Mouse (Mus musculus) MEL (cell line): ENCODE results near the gene Lpar3. TPM values are rescaled to one million over a fixed set of nuclear protein-coding genes. Genes with fewer than 3 reads are reported as not detected.

Experiments used
- DNase-seq: peaks from one replicate; pipeline ENCODE4 v3.0.0; 2011; ENCODE audit warnings: low read depth, low spot score
- H3K27ac ChIP-seq: 2 replicates; pipeline ENCODE4 v1.5.1; 2012; ENCODE audit warnings: low read depth, mild to moderate bottlenecking, control low read depth, low read length, moderate library complexity; ENCODE audit not compliant: control insufficient read depth
- H3K27me3 ChIP-seq, 2 experiments: fragments of 150-350 bp in 1 of 2; sonication (generic) in 1 of 2; 2 replicates each; pipeline ENCODE4 v1.6.1; 2012; ENCODE audit warnings: low read length in 2 of 2, mild to moderate bottlenecking in 2 of 2, improper control_type of control experiment in 1 of 2, moderate library complexity in 1 of 2; ENCODE audit not compliant: insufficient read depth in 2 of 2, control insufficient read depth in 1 of 2
- H3K36me3 ChIP-seq, 2 experiments: 2 replicates each; pipeline ENCODE4 v1.6.1; 2012 to 2014; ENCODE audit warnings: low read length in 2 of 2, improper control_type of control experiment in 1 of 2, inconsistent platforms in 1 of 2, mild to moderate bottlenecking in 1 of 2; ENCODE audit not compliant: insufficient read depth in 2 of 2, control insufficient read depth in 1 of 2
- H3K4me1 ChIP-seq, 2 experiments: fragments of 150-350 bp in 1 of 2; sonication (generic) in 1 of 2; 2 replicates each; pipeline ENCODE4 v1.6.1; 2012; ENCODE audit warnings: low read length in 2 of 2, improper control_type of control experiment in 1 of 2, mild to moderate bottlenecking in 1 of 2; ENCODE audit not compliant: insufficient read depth in 2 of 2, control insufficient read depth in 1 of 2
- H3K4me3 ChIP-seq, 2 experiments: fragments of 150-350 bp in 1 of 2; sonication (generic) in 1 of 2; 2 replicates each; pipeline ENCODE4 v1.5.1; 2012; ENCODE audit warnings: low read depth in 2 of 2, low read length in 2 of 2, mild to moderate bottlenecking in 2 of 2, moderate library complexity in 2 of 2, control low read depth in 1 of 2, improper control_type of control experiment in 1 of 2; ENCODE audit not compliant: control insufficient read depth in 1 of 2, insufficient read depth in 1 of 2
- H3K79me2 ChIP-seq: 2 replicates; pipeline ENCODE4 v1.6.1; 2012; ENCODE audit warnings: mild to moderate bottlenecking, low read length, moderate library complexity; ENCODE audit not compliant: control insufficient read depth, poor library complexity, insufficient read depth
- H3K9ac ChIP-seq: 2 replicates; pipeline ENCODE4 v1.6.1; 2012; ENCODE audit warnings: low read depth, mild to moderate bottlenecking, control low read depth, low read length, moderate library complexity; ENCODE audit not compliant: control insufficient read depth, poor library complexity, severe bottlenecking
- H3K9me3 ChIP-seq: fragments of 150-350 bp; sonication (generic); replicated peaks from 2 replicates; pipeline ENCODE4 v1.6.1; 2012; ENCODE audit warnings: mild to moderate bottlenecking, low read length, improper control_type of control experiment, moderate library complexity; ENCODE audit not compliant: insufficient read depth
- BHLHE40 ChIP-seq: IDR thresholded peaks from 2 replicates; pipeline ENCODE4 v1.6.1; 2012; ENCODE audit warnings: low read depth, mild to moderate bottlenecking, inconsistent platforms, low read length, improper control_type of control experiment, borderline replicate concordance
- CHD1 ChIP-seq: IDR thresholded peaks from 2 replicates; pipeline ENCODE4 v1.6.1; 2012; ENCODE audit warnings: low read depth, mild to moderate bottlenecking, inconsistent platforms, low read length, improper control_type of control experiment
- GATA1 ChIP-seq: IDR thresholded peaks from 2 replicates; pipeline ENCODE4 v1.6.1; 2011; ENCODE audit warnings: low read depth, low read length, improper control_type of control experiment
- HCFC1 ChIP-seq: IDR thresholded peaks from 2 replicates; pipeline ENCODE4 v1.6.1; 2012; ENCODE audit warnings: low read depth, mild to moderate bottlenecking, inconsistent platforms, low read length, improper control_type of control experiment, moderate library complexity
- MAZ ChIP-seq: IDR thresholded peaks from 2 replicates; pipeline ENCODE4 v1.6.1; 2012; ENCODE audit warnings: low read depth, mild to moderate bottlenecking, inconsistent platforms, low read length, improper control_type of control experiment
- MXI1 ChIP-seq: IDR thresholded peaks from 2 replicates; pipeline ENCODE4 v1.6.1; 2011; ENCODE audit warnings: mild to moderate bottlenecking, low read depth, low read length, improper control_type of control experiment
- MYB ChIP-seq: IDR thresholded peaks from 2 replicates; pipeline ENCODE4 v1.6.1; 2011; ENCODE audit warnings: mild to moderate bottlenecking, low read depth, low read length, improper control_type of control experiment
- NELFE ChIP-seq: IDR thresholded peaks from 2 replicates; pipeline ENCODE4 v1.6.1; 2011; ENCODE audit warnings: low read depth, low read length, improper control_type of control experiment
- NRF1 ChIP-seq: IDR thresholded peaks from 2 replicates; pipeline ENCODE4 v1.6.1; 2014; ENCODE audit warnings: low read depth, mild to moderate bottlenecking, inconsistent platforms, low read length, improper control_type of control experiment, moderate library complexity; ENCODE audit not compliant: poor library complexity, insufficient read depth, severe bottlenecking
- POLR2A ChIP-seq, 2 experiments: IDR thresholded peaks; 2 replicates each; pipeline ENCODE4 v1.6.1; 2011 to 2012; ENCODE audit warnings: low read length in 2 of 2, mild to moderate bottlenecking in 2 of 2, control low read depth in 1 of 2, improper control_type of control experiment in 1 of 2, low read depth in 1 of 2, moderate library complexity in 1 of 2; ENCODE audit not compliant: control insufficient read depth in 1 of 2, insufficient read depth in 1 of 2, poor library complexity in 1 of 2
- POLR2AphosphoS2 ChIP-seq: IDR thresholded peaks from 2 replicates; pipeline ENCODE4 v1.6.1; 2011; ENCODE audit warnings: low read length, improper control_type of control experiment
- RAD21 ChIP-seq: IDR thresholded peaks from 2 replicates; pipeline ENCODE4 v1.6.1; 2011; ENCODE audit warnings: mild to moderate bottlenecking, low read depth, low read length, improper control_type of control experiment
- RCOR1 ChIP-seq: IDR thresholded peaks from 2 replicates; pipeline ENCODE4 v1.6.1; 2012; ENCODE audit warnings: low read depth, mild to moderate bottlenecking, inconsistent platforms, low read length, improper control_type of control experiment
- SMC3 ChIP-seq: IDR thresholded peaks from 2 replicates; pipeline ENCODE4 v1.6.1; 2011; ENCODE audit warnings: low read depth, low read length, improper control_type of control experiment
- TBP ChIP-seq: IDR thresholded peaks from 2 replicates; pipeline ENCODE4 v1.8.0; 2011; ENCODE audit warnings: low read depth, low read length, improper control_type of control experiment
- TCF12 ChIP-seq: IDR thresholded peaks from 2 replicates; pipeline ENCODE4 v1.6.1; 2014; ENCODE audit warnings: low read depth, mild to moderate bottlenecking, inconsistent platforms, low read length, improper control_type of control experiment, moderate library complexity
- USF1 ChIP-seq: IDR thresholded peaks from 2 replicates; pipeline ENCODE4 v1.6.1; 2014; ENCODE audit warnings: low read depth, mild to moderate bottlenecking, inconsistent platforms, low read length, improper control_type of control experiment, moderate library complexity
- USF2 ChIP-seq, 2 experiments: IDR thresholded peaks; 2 replicates each; pipeline ENCODE4 v1.6.1; 2011 to 2012; ENCODE audit warnings: improper control_type of control experiment in 2 of 2, low read length in 2 of 2, borderline replicate concordance in 1 of 2, inconsistent platforms in 1 of 2, low read depth in 1 of 2, mild to moderate bottlenecking in 1 of 2; ENCODE audit not compliant: insufficient read depth in 1 of 2
- ZC3H11A ChIP-seq: IDR thresholded peaks from 2 replicates; pipeline ENCODE4 v1.6.1; 2012; ENCODE audit warnings: low read depth, mild to moderate bottlenecking, inconsistent platforms, low read length, improper control_type of control experiment
- ZMIZ1 ChIP-seq: IDR thresholded peaks from 2 replicates; pipeline ENCODE4 v1.6.1; 2012; ENCODE audit warnings: low read depth, mild to moderate bottlenecking, inconsistent platforms, low read length, improper control_type of control experiment, moderate library complexity
- polyA plus RNA-seq, 2 experiments: library from polyadenylated mRNA; stranded (reverse) in 1 of 2; unstranded in 1 of 2; fragments of >175 nt in 1 of 2; fragments of >200 nt in 1 of 2; gene quantifications; 2 replicates each; pipeline versions ENCODE4 v1.2.1 to v1.2.4; 2012; ENCODE audit warnings: low replicate concordance in 2 of 2, low read depth in 1 of 2; ENCODE audit not compliant: insufficient read length in 2 of 2, insufficient read depth in 1 of 2, missing spikeins in 1 of 2
- total RNA-seq: library from RNA; depleted of rRNA; stranded (reverse); fragments of 300-350 nt; gene quantifications from 2 replicates; pipeline ENCODE4 v1.2.3, GENCODE M21; 2012

Gene Lpar3
- total and polyA plus RNA-seq, 3 experiments, result not detected

GRCm38 (mm10) chr3:146278195-146279140 lies 57.7 kb downstream of the Lpar3 start:
- no peaks in the 10 kb centered on the region for H3K36me3 ChIP-seq
- no peak for TF ChIP-seq TCF12
- no peak for TF ChIP-seq GATA1
- no peak for TF ChIP-seq USF2 (IDR thresholded peaks at IDR 0.05; ENCODE audit: borderline replicate concordance in 1 of 2, insufficient read depth in 1 of 2, low read depth in 1 of 2, low read length in 2 of 2)
- TF ChIP-seq POLR2A (IDR thresholded peaks at IDR 0.05; ENCODE audit: control insufficient read depth in 1 of 2, insufficient read depth in 1 of 2, low read depth in 1 of 2, low read length in 2 of 2, poor library complexity in 1 of 2), result no peak
- no peak for TF ChIP-seq MYB
- TF ChIP-seq HCFC1, result no peak
- TF ChIP-seq MXI1, result no peak
- no peak for TF ChIP-seq NELFE
- no peak for TF ChIP-seq BHLHE40
- TF ChIP-seq SMC3, result no peak
- TF ChIP-seq CHD1, result no peak
- TF ChIP-seq MAZ, result no peak
- TF ChIP-seq ZC3H11A, result no peak
- no peak for TF ChIP-seq USF1
- no peak for TF ChIP-seq RAD21
- no peak for TF ChIP-seq POLR2AphosphoS2
- no peak for TF ChIP-seq NRF1
- no peak for TF ChIP-seq ZMIZ1
- no peak for TF ChIP-seq RCOR1
- no peak for TF ChIP-seq TBP

More at GRCm38 (mm10) chr3:146278195-146279140, 57.7 kb downstream of the Lpar3 start:
- H3K79me2 ChIP-seq, result no peaks in the 10 kb centered on the region
- no peaks in the 10 kb centered on the region for H3K4me1 ChIP-seq
- DNase-seq, result no peak
- no peak overlapping the region for H3K4me3 ChIP-seq
- no peak overlapping the region for H3K27ac ChIP-seq
- H3K9ac ChIP-seq, result no peak overlapping the region
- H3K27me3 ChIP-seq, result peaks cover 0 to 3% of the 10 kb centered on the region in 2 experiments; a peak in 2 of 4 replicates
- H3K9me3 ChIP-seq, result no peaks in the 10 kb centered on the region
